In the genomic region with DNA sequence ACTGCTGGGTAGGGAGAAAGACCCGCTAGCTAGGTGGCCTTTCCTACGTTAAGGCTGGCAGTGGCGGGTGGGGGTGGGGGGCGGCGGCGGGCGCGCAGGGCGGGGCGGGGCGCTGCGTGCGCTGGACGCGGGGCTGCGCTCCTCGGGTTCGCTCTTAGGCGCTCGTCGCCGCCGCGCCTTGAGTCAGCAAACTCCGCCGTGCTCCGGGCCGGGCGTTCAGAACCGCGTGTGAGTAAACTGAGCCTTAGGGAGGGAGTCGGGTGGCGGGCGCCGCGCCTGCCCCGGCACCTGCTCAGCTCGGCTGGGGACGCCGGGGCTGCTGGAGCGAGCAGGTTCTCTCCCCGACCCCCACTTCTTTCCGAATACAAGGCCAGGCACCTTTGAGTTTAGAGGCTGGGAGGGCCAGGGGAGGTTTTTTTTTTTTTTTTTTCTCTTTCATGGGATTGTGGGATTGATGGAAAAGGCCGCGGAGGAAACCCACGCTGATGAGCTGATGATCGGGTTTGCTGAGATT, we compare ENCODE assay signal across 7 mouse cellular contexts. TPM values are rescaled to one million over a fixed set of nuclear protein-coding genes. Genes with fewer than 3 reads are reported as not detected.
A peak's percentile ranks its signal among the peaks of the same experiment; 100 is the strongest.
DNase-seq lines count a peak whose midpoint lies in the region; ATAC-seq lines count a peak whose summit lies in the region.

A gene (plus strand): TSS at position 95 of the 514 bp plus-strand sequence.

- H3K9me3 ChIP-seq in hindbrain, embryonic 14.5 days (ENCODE audit: control insufficient read depth, low read length), result no peaks in the 10 kb centered on the region
- H3K9me3 ChIP-seq in midbrain, embryonic 10.5 days (replicated peaks), result no peaks in the 10 kb centered on the region

- H3K27me3 ChIP-seq in hindbrain, embryonic 14.5 days (ENCODE audit: control insufficient read depth, insufficient read depth, low read length), result no peaks in the 10 kb centered on the region
- no peaks in the 10 kb centered on the region for H3K27me3 ChIP-seq in midbrain, embryonic 10.5 days (ENCODE audit: low read depth, poor library complexity, severe bottlenecking)

- WGBS in hindbrain, embryonic 14.5 days, result under 1% methylated on average over 47 of the region's 47 CpGs
- WGBS in midbrain, embryonic 10.5 days, result under 1% methylated on average over 47 of the region's 47 CpGs

- peak within 1 kb of the TSS; percentile 74 for H3K9ac ChIP-seq in hindbrain, embryonic 14.5 days

- H3K36me3 ChIP-seq in hindbrain, embryonic 14.5 days (replicated peaks; ENCODE audit: control insufficient read depth, insufficient read depth), result no peaks in the 10 kb centered on the region
- no peaks in the 10 kb centered on the region for H3K36me3 ChIP-seq in midbrain, embryonic 10.5 days

- H3K4me2 ChIP-seq in hindbrain, embryonic 14.5 days (replicated peaks), result peak within 1 kb of the TSS; percentile 71

- DNase-seq in adrenal gland, adult (ENCODE audit: inconsistent age in 2 of 2, low spot score in 1 of 2), result peak; percentile 45 to 79
- DNase-seq in cerebellum, postnatal 25 days, result peak; percentile 74 to 81
- DNase-seq in gastrocnemius, adult 18-20 months (ENCODE audit: low spot score), result peak; percentile 71
- DNase-seq in hindbrain, embryonic 14.5 days (ENCODE audit: low spot score), result peak; percentile 59
- peak; percentile 69 to 72 for DNase-seq in left cerebral cortex, postnatal 36 days (ENCODE audit: low spot score in 2 of 2)
- DNase-seq in midbrain, embryonic 10.5 days (ENCODE audit: low spot score), result peak; percentile 71
- DNase-seq in skeletal muscle tissue, adult 2 months (ENCODE audit: low read depth, low spot score), result peak; percentile 61

- peaks cover 11% of the 10 kb centered on the region for H3K4me1 ChIP-seq in hindbrain, embryonic 14.5 days (replicated peaks; ENCODE audit: control insufficient read depth, insufficient read depth, low read length)
- peaks cover 30% of the 10 kb centered on the region for H3K4me1 ChIP-seq in midbrain, embryonic 10.5 days

- peak; percentile 77 for ATAC-seq in hindbrain, embryonic 14.5 days (ENCODE audit: low FRiP score)

- intact Hi-C loops in left cerebral cortex, postnatal 36 days (cut with DNase I), result loop anchor here (2.0 kb wide), 1 partner anchor 55 kb away; a partner anchor contains a TSS

- H3K4me3 ChIP-seq in hindbrain, embryonic 14.5 days (replicated peaks; ENCODE audit: low read length), result peak within 1 kb of the TSS; percentile 73
- H3K4me3 ChIP-seq in midbrain, embryonic 10.5 days, result peak within 1 kb of the TSS; percentile 84

- peak within 1 kb of the TSS; percentile 84 for H3K27ac ChIP-seq in hindbrain, embryonic 14.5 days
- peak within 1 kb of the TSS; percentile 92 for H3K27ac ChIP-seq in midbrain, embryonic 10.5 days (replicated peaks)

RNA-seq across cellular contexts. Expression of the gene that starts here (rescaled TPM):
- 1 to 10 TPM; 6.5 to 8.2 TPM for total RNA-seq in gastrocnemius, adult 18-20 months (2021)
- 60.3 and 69.1 TPM in 2 replicates for polyA plus RNA-seq in hindbrain, embryonic 14.5 days (2014; fragmentation: Nextera tagmentation; extraction: Ambion mirVana)
- 100 to 1,000 TPM; 110 to 115 TPM for total RNA-seq in left cerebral cortex, postnatal 36 days (2021)
- 37.0 and 40.9 TPM in 2 replicates for polyA plus RNA-seq in midbrain, embryonic 10.5 days (2016; fragmentation: Nextera tagmentation; extraction: Ambion mirVana)

Comparison
In these comparisons a context has a peak if more than half of its experiments do, and no peak if none do; other contexts are left out.
1. Peak in every context shown above with its lines: DNase-seq, ATAC-seq, H3K4me3 ChIP-seq and H3K27ac ChIP-seq.
2. RNA of the gene that starts here (total RNA-seq): 110 to 115 TPM in left cerebral cortex, postnatal 36 days; 6.5 to 8.2 TPM in gastrocnemius, adult 18-20 months; every median in the first group is over 10 times any median in the second.